Mouse (Mus musculus) Patski (cell line): ENCODE data around the gene Rps11. TPM values are rescaled to one million over a fixed set of nuclear protein-coding genes. Genes with fewer than 3 reads are reported as not detected.

Experiments used
- ATAC-seq: fragments of 100-300 bp; one replicate; pipeline ENCODE4 v1.8.0; 2021
- CTCF ChIA-PET: fragments of 350-600 bp; sonication (Branson Sonifier 250); formaldehyde crosslinking; loops from one replicate; lab custom pipeline; 2022; ENCODE audit warnings: inconsistent platforms; lab: Charles Lee
- POLR2A ChIA-PET: fragments of 350-600 bp; sonication (Branson Sonifier 250); formaldehyde crosslinking; loops from one replicate; lab custom pipeline; 2022; ENCODE audit warnings: antibody characterized with exemption, inconsistent platforms; lab: Charles Lee
- DNase-seq: peaks from one replicate; pipeline ENCODE4 v3.0.0-alpha.2; 2011; ENCODE audit warnings: low read depth, low spot score
- H3K27me3 ChIP-seq: fragments of 371-371 bp; one replicate; pipeline ENCODE4 v1.5.1; 2021
- CTCF ChIP-seq: fragments of 100-300 bp; IDR thresholded peaks from one replicate; pipeline ENCODE4 v1.5.1; 2021
- in situ Hi-C: fragments of 300-500 bp; cut with MboI; formaldehyde crosslinking; loops from 3 replicates; pipeline ENCODE4 v1.11.1; 2018; ENCODE audit warnings: low pct_unique_long_range_greater_than_20kb, mixed read lengths
- polyA plus RNA-seq: library from polyadenylated mRNA; unstranded; gene quantifications from one replicate; pipeline ENCODE4 v1.2.3, GENCODE M21; 2021

Gene Rps11
- polyA plus RNA-seq, 1 experiment from 2014 or later = 920 TPM

DNA sequence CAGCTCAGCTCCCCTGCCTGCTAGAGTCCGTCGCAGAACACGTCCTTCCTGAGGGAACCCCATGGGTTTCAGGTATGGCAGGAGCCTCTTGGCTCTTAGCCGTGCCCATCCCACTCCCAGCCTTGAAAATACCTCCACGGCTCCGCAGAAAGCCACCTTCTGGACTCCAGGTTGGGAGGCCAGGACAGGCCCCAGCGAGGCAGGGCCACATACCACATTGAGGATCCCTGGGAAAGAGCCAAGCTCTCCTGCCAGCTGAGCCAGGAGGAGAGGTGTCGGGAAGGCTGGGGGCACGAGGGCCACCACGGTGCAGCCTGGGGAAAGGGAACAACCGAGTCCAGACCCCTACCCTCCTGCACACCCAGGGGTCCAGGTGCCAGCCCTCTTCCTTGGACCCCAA lies 23.0 kb upstream of the Rps11 start:
- H3K27me3 ChIP-seq = no peaks in the 10 kb centered on the region
- in situ Hi-C loops = no loop called here
- CTCF ChIA-PET = interaction anchor here (1.5 kb wide), 1 partner anchor 11 kb away, joined by 4 read pairs; the partner anchor contains the start of genes Flt3l and Gm45713
- DNase-seq (no peak), ATAC-seq (no peak)
- no peak for TF ChIP-seq CTCF
- POLR2A ChIA-PET = no interaction called here

DNA sequence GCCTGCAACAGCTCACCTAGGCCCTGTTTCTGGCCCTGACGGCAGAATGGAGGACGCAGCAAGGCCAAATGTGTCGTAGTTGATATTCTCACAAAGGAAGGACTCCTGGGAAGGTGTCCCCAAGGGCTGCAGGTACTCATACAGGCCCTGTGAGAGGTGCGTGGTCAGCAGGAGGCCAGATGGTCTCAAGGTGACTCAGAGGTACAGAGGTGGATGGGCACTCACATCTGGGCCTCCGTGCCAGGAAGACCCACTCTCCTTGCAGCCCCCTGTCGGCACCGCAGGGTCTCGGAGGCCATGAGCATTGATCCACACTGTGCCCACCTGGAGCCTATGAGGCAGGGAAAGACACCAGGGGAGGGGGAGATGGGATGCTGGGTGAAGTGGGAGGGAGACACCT lies 21.2 kb upstream of the Rps11 start:
- no peaks in the 10 kb centered on the region for H3K27me3 ChIP-seq
- ATAC-seq = no peak
- ChIA-PET POLR2A (no interaction called here), CTCF (no interaction called here)
- in situ Hi-C loops = no loop called here
- TF ChIP-seq CTCF = no peak
- no peak for DNase-seq

DNA sequence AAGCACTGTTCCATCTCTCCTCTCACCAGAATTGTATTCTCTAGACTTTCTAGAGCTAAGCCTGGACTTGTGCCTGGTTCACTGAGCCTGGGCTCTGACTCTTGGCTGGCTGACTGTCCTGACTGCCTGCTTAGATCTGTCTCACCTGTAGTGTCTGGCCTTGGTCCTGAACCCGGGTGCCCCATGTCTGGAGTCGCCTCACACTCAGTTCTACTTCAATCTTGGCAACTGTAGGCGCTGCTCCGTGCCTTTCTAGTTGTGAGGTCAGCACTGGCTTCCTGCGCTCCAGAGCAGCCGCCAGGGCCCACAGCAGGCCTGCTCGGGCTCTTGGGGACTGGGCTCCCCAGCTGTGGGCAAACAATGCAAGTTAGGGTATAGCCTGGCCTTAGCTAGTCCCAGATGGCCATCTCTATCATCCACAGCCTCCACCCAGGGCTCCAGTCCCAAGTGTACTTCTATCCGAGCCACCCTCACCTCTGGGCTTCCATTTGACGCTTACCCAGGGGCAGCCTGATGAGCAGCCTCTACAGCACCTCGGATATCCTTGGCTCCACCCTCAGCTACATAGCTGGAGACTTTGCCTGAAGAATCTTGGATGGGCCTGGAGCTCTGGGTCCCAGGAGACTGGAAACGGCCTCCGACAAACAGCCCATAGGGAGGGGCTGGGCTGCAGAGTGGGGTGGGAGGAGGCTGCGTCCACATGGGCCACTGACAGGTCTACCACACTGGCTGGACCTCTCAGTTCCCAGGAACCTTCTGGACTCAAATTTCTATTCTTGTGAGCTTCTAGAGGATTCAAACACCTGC lies 20.3 kb upstream of the Rps11 start:
- ChIA-PET CTCF (interaction anchor here (1.3 kb wide), 1 partner anchor 76 kb away, joined by 3 read pairs; no protein-coding TSS in a partner anchor), POLR2A (no interaction called here)
- DNase-seq (no peak), ATAC-seq (no peak)
- TF ChIP-seq CTCF = no peak
- in situ Hi-C loops = no loop called here
- H3K27me3 ChIP-seq = no peaks in the 10 kb centered on the region

DNA sequence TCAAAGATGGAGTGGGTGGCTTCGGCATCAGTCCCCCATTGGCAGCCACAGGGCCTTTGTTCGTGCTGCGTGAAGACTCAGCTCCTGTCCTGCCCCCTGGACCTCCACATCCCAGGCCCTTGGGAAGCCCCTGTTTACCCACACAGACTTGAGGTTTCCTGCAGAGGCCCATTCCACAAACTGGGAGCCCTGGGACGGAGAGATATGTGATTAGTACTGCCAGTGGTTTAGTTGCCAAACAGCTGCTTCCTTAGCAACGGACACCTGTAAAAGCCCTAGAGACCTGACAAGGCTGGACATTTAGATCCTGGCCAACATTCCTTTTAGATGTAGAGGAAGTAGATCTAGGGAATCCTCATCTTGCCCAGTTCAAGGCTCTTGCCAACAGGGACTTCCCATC lies 17.7 kb upstream of the Rps11 start:
- CTCF ChIA-PET = no interaction called here
- ATAC-seq = no peak
- POLR2A ChIA-PET = no interaction called here
- no peak for DNase-seq
- H3K27me3 ChIP-seq = no peaks in the 10 kb centered on the region
- no peak for TF ChIP-seq CTCF
- in situ Hi-C loops = no loop called here

DNA sequence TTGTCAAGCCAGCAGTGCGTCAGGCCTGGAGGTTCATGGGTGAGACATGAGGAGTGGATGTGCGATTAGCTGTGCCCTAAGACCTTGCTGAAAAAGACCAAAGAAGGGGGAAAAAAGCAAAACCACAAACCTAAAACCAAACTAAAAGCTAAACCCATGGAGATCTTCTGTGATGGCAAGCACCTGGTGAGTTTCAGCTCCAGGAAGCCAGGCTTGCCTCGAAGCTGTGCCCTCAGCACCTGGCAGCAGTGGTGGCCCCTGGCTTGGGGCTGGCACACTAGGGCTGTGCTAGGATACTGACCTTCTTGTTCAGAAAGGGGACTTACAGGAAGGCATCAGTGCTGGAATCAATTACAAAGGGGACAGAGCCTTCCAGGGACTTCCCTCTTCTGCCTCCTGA lies 17.1 kb upstream of the Rps11 start:
- ATAC-seq = no peak
- CTCF ChIA-PET = no interaction called here
- TF ChIP-seq CTCF = no peak
- no peak for DNase-seq
- no peaks in the 10 kb centered on the region for H3K27me3 ChIP-seq
- POLR2A ChIA-PET = no interaction called here
- in situ Hi-C loops = no loop called here

DNA sequence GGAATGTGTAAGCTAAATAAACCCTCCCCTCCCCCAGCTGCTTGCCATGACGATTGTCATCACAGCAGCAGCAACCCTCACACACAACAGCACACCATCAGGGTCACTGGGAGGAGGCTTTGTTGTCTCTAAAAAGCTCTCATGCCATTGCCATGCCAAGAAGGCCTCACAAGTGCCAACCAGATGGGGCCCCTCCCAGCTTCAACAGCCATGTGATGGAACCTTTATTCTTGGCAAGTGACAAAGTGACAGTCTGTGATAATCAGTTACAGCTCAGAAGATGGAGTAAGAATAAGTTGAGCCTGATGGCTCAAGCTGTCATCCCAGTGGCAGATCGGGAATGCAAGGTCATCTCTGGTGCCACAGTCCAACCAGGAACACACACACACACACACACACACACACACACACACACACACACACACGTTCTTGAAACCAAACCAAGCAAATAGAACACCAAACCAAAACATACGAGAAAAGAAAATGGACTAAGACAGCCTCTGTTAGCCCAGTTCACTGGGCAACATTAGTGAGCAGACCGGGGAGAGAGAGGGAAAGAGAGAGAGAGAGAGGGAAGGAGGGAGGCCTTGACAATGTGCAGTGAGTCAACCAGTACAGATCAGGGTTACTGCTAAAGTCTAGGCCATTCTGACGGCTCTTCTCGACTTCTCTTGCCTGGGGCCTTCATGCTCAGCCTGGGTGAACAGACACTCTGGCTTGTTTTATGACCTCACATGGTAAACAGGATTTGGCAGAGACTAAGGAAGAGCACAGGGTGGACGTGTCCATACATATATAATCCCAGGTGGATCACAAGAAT lies 15.9 kb upstream of the Rps11 start:
- no peak for ATAC-seq
- no peak for DNase-seq
- ChIA-PET POLR2A (no interaction called here), CTCF (no interaction called here)
- H3K27me3 ChIP-seq = no peaks in the 10 kb centered on the region
- in situ Hi-C loops = no loop called here
- no peak for TF ChIP-seq CTCF

DNA sequence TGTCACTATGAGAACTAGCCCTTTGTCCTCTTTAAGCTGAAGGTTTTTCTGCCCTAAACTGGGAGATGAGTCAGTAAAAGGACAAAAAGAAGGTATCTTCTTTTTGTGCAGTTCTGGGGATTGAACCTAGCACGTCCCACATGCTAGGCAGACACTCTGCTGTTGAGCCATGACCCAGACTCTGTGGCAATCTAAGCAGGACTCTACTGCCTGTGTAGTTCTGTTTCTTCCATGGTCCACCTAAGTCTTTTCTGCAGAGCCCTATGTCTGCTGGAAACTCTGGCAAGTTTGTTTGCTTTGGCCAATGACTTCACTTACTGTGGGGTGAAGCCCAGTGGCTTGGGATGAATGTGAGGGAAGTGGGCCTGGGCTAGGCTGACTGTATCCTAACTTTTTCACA lies 14.2 kb upstream of the Rps11 start:
- no peaks in the 10 kb centered on the region for H3K27me3 ChIP-seq
- no peak for TF ChIP-seq CTCF
- in situ Hi-C loops = no loop called here
- DNase-seq (no peak), ATAC-seq (no peak)
- POLR2A ChIA-PET = no interaction called here
- CTCF ChIA-PET = interaction anchor here (1.5 to 2.8 kb wide), 2 partner anchors 13 to 15 kb away, joined by 4 to 10 read pairs; partner anchors contain the start of genes Aldh16a1 and Pih1d1

DNA sequence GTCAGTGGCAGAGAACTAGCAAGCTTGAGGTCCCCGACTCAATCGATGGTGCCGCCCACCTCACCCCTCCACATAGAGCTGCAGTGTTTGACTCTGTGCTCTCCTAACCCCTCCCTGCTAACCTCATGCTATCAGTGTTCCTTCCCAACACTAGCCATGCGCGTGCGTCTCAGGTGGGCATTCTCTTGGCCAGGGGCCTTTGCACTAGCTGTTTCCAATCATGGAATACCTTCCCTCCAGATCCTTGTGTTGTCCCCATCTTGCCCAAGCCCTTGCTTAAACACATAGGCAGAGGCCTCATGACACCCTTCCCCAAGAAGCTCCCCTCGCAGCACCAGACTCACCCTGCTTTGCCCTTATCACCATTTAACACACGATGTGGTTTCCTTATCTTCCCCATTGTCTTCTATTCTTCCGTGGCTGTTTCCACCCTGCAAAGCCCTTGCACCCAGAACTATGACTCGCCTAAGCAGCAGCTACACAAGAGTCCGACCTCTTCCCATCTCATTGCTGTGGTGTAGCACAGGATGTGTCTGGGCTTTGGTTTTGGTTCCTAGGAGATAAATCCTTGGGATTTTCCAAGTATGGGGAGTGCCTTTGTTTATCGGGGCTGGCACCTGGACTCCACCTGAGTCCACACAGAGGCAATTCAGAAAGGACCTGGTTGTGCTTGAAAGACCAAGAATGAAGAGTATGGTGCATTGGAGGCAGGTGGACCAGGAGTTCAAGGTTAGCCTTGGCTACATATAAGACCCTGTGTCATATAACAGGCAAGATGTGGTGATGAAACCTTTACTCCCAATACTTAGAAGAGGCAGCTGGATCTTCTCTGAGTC lies 13.2 kb upstream of the Rps11 start:
- ATAC-seq (no peak), DNase-seq (no peak)
- H3K27me3 ChIP-seq = no peaks in the 10 kb centered on the region
- POLR2A ChIA-PET = no interaction called here
- CTCF ChIA-PET = interaction anchor here (1.3 to 2.8 kb wide), 4 partner anchors 14 to 57 kb away, joined by 4 to 10 read pairs (median 6); partner anchors contain the start of genes Aldh16a1, Pih1d1 and Rps11
- TF ChIP-seq CTCF = no peak
- in situ Hi-C loops = no loop called here

DNA sequence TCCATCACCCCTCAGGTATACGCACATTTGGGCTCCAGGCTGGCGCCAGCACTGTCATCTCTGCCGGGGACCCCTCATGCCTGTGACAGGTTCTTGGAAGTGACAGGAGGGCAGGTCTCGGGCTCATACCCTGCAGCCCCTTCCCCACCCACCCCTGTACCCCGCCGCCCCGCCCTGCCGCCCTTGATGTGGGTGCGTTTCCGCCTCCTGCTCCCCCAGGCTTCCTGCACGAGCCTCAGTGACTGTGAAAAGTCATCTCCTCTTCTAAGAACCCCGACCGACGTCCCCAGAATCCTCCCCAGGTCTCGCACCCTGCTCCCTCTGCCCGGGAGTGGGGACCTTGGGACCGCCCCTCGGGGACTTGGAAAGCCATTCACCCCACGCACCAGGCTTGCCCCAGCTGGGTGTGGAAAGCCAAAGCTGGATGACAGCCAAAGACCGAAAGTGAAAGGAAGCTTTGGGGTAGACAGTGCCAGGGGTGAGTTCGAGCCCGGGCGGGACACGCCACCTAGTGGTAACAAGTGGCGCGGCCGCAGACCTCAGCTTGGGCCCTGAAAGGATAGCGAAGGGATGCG lies 11.8 kb upstream of the Rps11 start, which contains the start of the genes Gm45713 and Flt3l:
TSS of gene Gm45713 (minus strand) at position 239 of the 575 bp plus-strand sequence.
TSS of gene Flt3l (minus strand) at position 440 of the 575 bp plus-strand sequence.
- ATAC-seq = peak; percentile 79
- POLR2A ChIA-PET = interaction anchor here (0.7 kb wide), 1 partner anchor 120 kb away, joined by 3 read pairs; the partner anchor contains the start of gene Scaf1
- DNase-seq = no peak
- H3K27me3 ChIP-seq = no peaks in the 10 kb centered on the region
- CTCF ChIA-PET = interaction anchor here (1.1 to 2.8 kb wide), 5 partner anchors 11 to 55 kb away, joined by 3 to 10 read pairs (median 4); partner anchors contain the start of genes Aldh16a1, Pih1d1 and Rps11
- in situ Hi-C loops = no loop called here
- no peak for TF ChIP-seq CTCF

DNA sequence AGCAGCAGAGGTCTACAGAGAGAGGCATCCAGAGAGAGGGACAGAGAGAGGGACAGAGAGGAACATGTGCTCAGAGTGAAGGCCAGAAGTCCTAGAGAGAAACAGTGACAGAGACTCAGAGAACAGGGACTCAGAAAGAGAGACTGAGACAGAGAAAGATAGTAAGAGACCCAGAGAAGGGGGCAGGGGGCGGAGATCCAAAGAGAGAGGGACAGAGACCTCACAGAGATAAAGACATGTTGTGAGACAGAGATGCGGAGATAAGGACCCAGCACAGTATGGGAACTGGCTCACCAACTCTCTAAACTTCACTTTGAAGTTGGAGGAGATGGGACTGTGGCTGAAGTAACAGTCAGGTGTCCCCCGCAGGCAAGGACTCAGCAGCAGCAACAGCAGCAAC lies 11.1 kb upstream of the Rps11 start:
- TF ChIP-seq CTCF = no peak
- ChIA-PET CTCF (interaction anchor here (1.6 kb wide), 1 partner anchor 8 kb away, joined by 4 read pairs; no protein-coding TSS in a partner anchor), POLR2A (no interaction called here)
- ATAC-seq (no peak), DNase-seq (no peak)
- H3K27me3 ChIP-seq = no peaks in the 10 kb centered on the region
- in situ Hi-C loops = no loop called here
